Mouse (Mus musculus) ES-Bruce4 (cell line): ENCODE measurements around the gene Vat1.
A peak's percentile ranks its signal among the peaks of the same experiment; 100 is the strongest.

Experiments
- CTCF ChIP-seq: IDR thresholded peaks from one replicate; pipeline ENCODE4 v1.8.1; 2011; ENCODE audit warnings: low read depth, low read length
- EP300 ChIP-seq: IDR thresholded peaks from 2 replicates; pipeline ENCODE4 v1.6.1; 2011; ENCODE audit warnings: low read depth, low read length; ENCODE audit not compliant: insufficient read depth
- POLR2A ChIP-seq: IDR thresholded peaks from one replicate; pipeline ENCODE4 v1.8.1; 2011; ENCODE audit warnings: low read length; ENCODE audit not compliant: insufficient read depth

DNA sequence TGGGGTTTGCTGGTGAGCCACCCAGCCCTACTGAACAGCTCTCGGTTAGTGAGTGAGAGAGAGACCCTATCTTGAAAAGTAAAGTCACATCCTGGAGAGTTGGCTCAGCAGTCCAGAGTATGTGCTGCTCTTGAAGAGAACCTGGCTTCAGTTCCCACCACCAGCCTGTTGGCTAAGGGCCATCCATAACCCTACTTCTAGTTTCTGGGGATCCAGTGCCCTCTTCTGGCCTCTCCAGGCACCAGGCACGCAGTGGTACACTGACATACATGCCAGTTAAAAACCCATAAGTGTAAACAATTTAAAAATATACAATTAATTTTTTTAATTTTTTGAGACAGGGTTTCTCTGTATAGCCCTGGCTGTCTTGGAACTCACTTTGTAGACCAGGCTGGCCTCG lies 15.6 kb downstream of the Vat1 start:
- TF ChIP-seq CTCF, result peak; percentile 59
- TF ChIP-seq EP300, result no peak
- no peak for TF ChIP-seq POLR2A
